Mouse (Mus musculus): ENCODE results near the gene Galnt16. TPM values are rescaled to one million over a fixed set of nuclear protein-coding genes. Genes with fewer than 3 reads are reported as not detected.
A peak's percentile ranks its signal among the peaks of the same experiment; 100 is the strongest.

The Galnt16 gene
- polyA plus RNA-seq, 1 experiment from 2014 or later = 0.20 TPM

DNA sequence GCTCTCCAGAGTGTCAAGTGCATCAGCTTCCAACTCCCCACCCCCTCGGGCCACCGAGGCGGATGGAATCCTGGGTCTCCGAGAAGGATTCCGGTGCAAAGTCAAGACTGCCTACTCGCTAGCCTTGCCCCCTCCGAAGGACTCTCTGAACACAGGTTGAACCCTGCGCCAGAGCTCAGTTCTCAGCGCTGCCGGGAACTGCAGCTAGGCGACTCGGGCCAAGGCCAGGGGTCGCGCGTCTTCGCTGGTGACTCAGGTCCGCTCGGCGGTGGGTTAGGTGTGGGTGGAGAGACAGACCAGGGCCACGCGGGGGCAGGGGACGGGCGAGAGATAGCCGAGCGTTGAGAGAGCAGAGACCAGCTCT is 298 bp downstream of the Galnt16 start:
- Histone ChIP-seq H3K4me1 (replicated peaks) (peaks cover 4% of the 10 kb centered on the region), H3K4me3 (replicated peaks) (peak overlapping the region; percentile 48), H3K9ac (no peak overlapping the region), H3K9me3 (replicated peaks) (no peaks in the 10 kb centered on the region), H3K27me3 (peaks cover 95% of the 10 kb centered on the region), H3K27ac (no peak overlapping the region), H3K4me2 (peak overlapping the region; percentile 64), H3K36me3 (no peaks in the 10 kb centered on the region)
- ATAC-seq (ENCODE audit: low read depth) = no peak
- no peak for DNase-seq
- WGBS (ENCODE audit: insufficient replicate concordance) = 2% methylated on average over 25 of the region's 25 CpGs

DNA sequence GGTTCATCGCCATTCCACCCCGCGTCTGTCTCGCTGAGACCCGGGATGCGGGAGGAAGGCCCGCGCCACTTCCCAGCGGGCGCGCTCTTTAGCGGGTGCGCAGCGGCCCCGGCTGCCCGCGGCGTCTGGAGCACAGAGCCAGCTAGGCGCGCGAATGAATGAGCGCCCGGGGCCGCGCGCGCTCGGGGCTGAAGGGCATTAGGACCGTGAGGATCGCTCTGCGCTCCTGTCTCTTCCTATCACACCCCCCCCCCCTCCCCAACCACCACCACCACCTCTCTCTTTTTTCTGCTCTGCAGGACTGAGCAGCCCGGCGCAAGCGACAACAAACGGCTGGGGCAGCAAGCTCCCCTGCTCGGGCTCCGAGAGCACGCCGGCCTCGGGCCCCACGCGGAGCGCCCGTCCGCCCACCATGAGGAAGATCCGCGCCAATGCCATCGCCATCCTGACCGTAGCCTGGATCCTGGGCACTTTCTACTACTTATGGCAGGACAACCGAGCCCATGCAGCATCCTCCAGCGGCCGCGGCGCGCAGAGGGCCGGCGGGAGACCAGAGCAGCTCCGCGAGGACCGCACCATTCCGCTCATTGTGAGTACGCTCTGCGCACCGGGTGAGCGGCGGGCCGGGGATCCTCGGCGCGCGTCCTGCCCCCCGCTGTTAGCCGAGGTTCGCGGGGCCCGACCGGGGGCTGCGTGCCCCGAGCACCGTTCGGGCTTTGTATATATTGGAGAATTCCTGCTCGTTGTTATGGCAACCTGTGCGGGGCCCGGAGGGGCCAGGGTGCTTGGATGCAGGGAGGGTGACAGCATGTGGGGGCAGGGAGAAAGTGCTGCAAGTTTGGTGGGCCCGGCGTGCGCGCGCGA is 912 bp downstream of the Galnt16 start:
- Histone ChIP-seq H3K36me3 (no peaks in the 10 kb centered on the region), H3K4me3 (replicated peaks) (peak overlapping the region; percentile 48), H3K27me3 (peaks cover 96% of the 10 kb centered on the region), H3K4me1 (replicated peaks) (peaks cover 4% of the 10 kb centered on the region), H3K9ac (no peak overlapping the region), H3K9me3 (replicated peaks) (no peaks in the 10 kb centered on the region), H3K27ac (no peak overlapping the region), H3K4me2 (peak overlapping the region; percentile 64)
- 1% methylated on average over 89 of the region's 90 CpGs for WGBS (ENCODE audit: insufficient replicate concordance)
- no peak for DNase-seq
- no peak for ATAC-seq (ENCODE audit: low read depth)

DNA sequence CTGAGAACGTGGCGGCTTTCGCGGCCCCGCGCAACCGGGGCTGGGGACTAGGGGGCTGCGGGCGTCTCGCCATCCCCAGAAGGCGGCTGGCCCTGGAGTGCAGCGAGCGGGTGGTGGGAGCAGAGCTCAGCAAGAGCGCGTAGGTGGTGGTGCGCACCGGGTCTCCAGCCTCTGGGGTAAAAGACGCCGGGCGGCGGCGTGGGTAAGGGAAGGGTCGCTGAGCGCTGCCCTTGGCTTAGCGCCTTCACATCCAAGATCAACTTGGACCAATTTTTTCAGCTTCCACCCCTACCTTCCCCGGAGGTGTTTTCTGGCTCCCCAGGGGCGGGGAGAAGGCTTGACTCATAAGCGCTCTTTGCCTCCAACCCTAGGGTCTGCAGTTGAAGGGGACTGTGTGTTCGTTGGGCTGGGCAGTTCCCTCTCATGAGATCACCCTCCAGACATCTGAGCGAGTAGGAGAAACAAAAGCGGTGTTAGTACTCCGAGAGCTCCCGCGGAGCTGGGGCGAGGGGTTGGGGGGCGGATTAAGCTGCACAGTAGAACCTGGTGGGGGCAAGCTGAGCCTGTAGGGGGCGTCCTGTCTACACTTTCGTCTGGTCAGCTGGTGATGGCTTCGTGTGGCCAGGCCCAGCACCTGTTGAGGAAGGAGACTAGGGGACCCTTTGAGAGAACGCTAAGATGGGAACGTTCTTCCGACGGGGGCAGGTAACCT is 1.7 kb downstream of the Galnt16 start:
- H3K36me3 ChIP-seq = no peaks in the 10 kb centered on the region
- H3K9ac ChIP-seq = no peak overlapping the region
- peak overlapping the region; percentile 48 for H3K4me3 ChIP-seq (replicated peaks)
- DNase-seq (no peak), ATAC-seq (ENCODE audit: low read depth) (no peak)
- H3K4me2 ChIP-seq = peak overlapping the region; percentile 64
- no peaks in the 10 kb centered on the region for H3K9me3 ChIP-seq (replicated peaks)
- peaks cover 4% of the 10 kb centered on the region for H3K4me1 ChIP-seq (replicated peaks)
- 3% methylated on average over 43 of the region's 43 CpGs for WGBS (ENCODE audit: insufficient replicate concordance)
- H3K27ac ChIP-seq = no peak overlapping the region
- H3K27me3 ChIP-seq = peaks cover 96% of the 10 kb centered on the region

DNA sequence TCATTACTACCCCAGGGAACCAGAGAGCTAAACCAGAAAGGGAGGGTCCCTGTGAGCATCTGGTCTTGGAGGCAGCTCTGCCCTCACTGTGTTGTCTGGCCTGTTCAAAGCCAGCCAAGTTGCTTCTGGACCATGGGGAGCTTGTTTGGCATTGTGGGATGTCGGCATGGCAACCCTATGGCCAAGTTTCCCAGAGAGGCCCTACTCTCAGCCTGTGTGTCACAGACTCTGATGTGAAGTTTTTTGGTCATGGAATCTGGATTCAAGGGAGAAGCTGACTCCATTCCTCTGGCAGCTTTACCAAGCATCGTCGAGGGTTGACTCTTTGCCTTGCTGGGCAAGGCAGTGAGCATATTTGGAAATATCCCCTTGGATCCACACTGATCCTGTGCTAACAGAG is 3.9 kb downstream of the Galnt16 start:
- DNase-seq (no peak), ATAC-seq (ENCODE audit: low read depth) (no peak)
- H3K9ac ChIP-seq = no peak overlapping the region
- no peak overlapping the region for H3K27ac ChIP-seq
- no peak overlapping the region for H3K4me2 ChIP-seq
- H3K4me3 ChIP-seq (replicated peaks) = no peak overlapping the region
- no peaks in the 10 kb centered on the region for H3K36me3 ChIP-seq
- no peaks in the 10 kb centered on the region for H3K9me3 ChIP-seq (replicated peaks)
- H3K27me3 ChIP-seq = peaks cover 88% of the 10 kb centered on the region
- H3K4me1 ChIP-seq (replicated peaks) = peaks cover 4% of the 10 kb centered on the region
- WGBS (ENCODE audit: insufficient replicate concordance) = 44% methylated on average over 3 of the region's 3 CpGs

DNA sequence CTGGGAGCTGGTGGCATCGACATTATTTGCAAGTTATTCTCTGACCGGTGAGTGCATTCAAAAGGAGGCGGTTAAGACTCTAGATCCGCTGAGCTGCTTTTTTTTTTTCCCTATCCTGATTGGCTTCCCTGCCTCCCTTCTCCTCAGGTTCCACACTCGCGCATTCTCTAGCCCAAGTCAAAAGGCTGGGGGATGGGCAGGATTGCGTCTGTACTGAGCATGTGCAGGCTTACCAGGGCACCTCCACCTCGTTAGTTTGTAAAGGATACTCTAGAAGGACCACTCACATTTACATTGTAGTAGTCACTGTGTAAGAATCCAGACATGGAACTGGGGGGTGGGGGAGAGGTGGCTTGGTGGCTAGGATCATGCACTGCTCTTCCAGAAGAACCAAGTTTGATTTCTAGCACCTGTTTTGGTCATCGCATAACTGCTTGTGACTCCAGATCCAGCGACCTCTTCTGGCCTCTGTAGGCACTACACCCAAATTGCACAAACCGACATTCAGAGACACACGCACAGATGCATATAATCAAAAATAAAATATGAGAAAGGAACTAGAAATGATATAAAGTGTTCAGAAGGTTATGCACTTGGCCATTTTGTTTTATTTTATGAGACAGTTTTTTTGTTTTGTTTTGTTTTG is 6.3 kb downstream of the Galnt16 start:
- WGBS (ENCODE audit: insufficient replicate concordance) = 24% methylated on average over 12 of the region's 12 CpGs
- no peak for ATAC-seq (ENCODE audit: low read depth)
- no peak for DNase-seq
- H3K27ac ChIP-seq = no peak overlapping the region
- no peak overlapping the region for H3K4me3 ChIP-seq (replicated peaks)
- no peak overlapping the region for H3K9ac ChIP-seq
- H3K4me2 ChIP-seq = no peak overlapping the region
- peaks cover 69% of the 10 kb centered on the region for H3K27me3 ChIP-seq
- H3K4me1 ChIP-seq (replicated peaks) = peaks cover 4% of the 10 kb centered on the region; the same call in 1 of the 2 replicates
- no peaks in the 10 kb centered on the region for H3K36me3 ChIP-seq
- no peaks in the 10 kb centered on the region for H3K9me3 ChIP-seq (replicated peaks)

DNA sequence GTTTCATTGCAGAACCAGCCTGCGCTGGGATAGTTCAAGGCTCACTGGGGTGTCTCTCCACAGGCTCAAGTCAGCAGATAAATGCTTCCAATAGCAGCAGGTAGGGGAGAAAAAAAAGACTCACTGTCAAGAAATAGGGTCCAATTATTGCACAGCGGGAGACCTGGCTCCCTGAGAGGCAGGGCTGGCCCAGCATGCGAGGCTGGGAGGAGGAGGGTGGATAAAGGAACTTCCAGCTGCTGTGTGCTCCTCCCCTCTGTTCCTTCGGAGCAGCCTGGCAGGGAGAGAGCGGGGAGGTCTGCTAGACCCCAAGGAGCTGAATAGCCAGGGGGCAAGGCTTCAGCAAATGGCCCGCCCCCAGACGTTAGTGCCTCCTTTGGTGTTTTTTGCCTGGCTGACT is 7.4 kb downstream of the Galnt16 start:
- DNase-seq = no peak
- H3K4me1 ChIP-seq (replicated peaks) = no peaks in the 10 kb centered on the region
- H3K4me3 ChIP-seq (replicated peaks) = no peak overlapping the region
- no peak overlapping the region for H3K9ac ChIP-seq
- H3K4me2 ChIP-seq = no peak overlapping the region
- 20% methylated on average over 7 of the region's 7 CpGs for WGBS (ENCODE audit: insufficient replicate concordance)
- ATAC-seq (ENCODE audit: low read depth) = no peak
- H3K27me3 ChIP-seq = peaks cover 58% of the 10 kb centered on the region
- no peak overlapping the region for H3K27ac ChIP-seq
- no peaks in the 10 kb centered on the region for H3K9me3 ChIP-seq (replicated peaks)
- H3K36me3 ChIP-seq = no peaks in the 10 kb centered on the region

DNA sequence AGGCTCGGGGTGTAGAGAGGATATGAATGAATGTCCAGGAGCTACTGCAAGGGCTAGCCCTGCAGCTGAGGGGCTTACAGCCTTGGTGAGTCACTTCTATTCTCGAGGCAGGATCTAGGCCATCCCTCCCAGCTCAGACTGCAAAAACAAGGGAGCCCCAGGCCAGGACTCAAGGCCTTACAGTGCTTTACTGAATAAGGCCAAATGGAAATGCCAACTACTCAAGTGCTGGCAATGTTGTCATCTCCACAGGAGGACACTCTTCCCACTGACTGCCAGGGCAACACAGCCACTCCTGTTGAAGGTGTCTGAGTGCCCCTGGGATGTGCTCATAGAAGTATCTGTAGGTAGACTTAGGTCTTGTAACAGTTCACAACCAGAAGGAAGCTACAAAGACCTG is 8.4 kb downstream of the Galnt16 start:
- peaks cover 53% of the 10 kb centered on the region for H3K27me3 ChIP-seq
- no peak overlapping the region for H3K9ac ChIP-seq
- ATAC-seq (ENCODE audit: low read depth) (no peak), DNase-seq (no peak)
- peaks cover 5% of the 10 kb centered on the region for H3K4me1 ChIP-seq (replicated peaks)
- whole genome bisulfite sequencing (ENCODE audit: insufficient replicate concordance) = 44% methylated on average over 2 of the region's 2 CpGs
- no peak overlapping the region for H3K4me3 ChIP-seq (replicated peaks)
- no peaks in the 10 kb centered on the region for H3K36me3 ChIP-seq
- no peaks in the 10 kb centered on the region for H3K9me3 ChIP-seq (replicated peaks)
- no peak overlapping the region for H3K4me2 ChIP-seq
- no peak overlapping the region for H3K27ac ChIP-seq

DNA sequence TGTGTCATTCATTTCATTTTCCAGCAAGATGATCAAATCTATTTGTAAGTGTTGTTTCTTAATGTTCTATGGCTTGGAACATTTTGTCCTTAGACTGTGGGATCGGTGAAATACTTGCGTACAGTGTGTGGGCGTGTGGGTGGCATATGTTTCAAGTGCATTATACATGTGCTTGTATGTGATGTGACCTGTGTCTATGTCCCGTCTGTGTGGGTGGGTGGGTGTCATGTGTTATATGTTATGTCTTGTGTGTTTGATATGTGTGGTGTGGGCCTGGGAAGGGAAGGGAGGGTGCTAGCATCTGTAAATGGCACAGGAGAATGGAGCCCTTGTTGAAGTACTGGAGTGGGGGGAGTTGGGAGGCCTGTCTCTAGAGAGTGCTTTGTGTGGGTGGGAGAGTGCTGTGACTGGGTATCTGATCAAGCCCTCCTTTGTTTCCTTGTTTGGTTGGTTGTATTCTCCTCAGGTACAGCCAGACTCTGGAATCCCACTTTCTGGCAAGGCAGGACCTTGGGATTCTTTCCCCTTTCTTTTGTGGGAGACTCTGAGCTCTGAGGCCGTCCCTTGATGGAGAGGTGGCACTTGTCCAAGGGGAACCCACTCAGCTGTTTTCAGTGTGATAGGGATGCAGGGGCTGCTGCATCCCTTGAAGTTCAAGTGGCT is 9.8 kb downstream of the Galnt16 start:
- Histone ChIP-seq H3K4me2 (no peak overlapping the region), H3K36me3 (no peaks in the 10 kb centered on the region), H3K4me1 (replicated peaks) (peaks cover 11% of the 10 kb centered on the region), H3K9ac (no peak overlapping the region), H3K27me3 (peaks cover 41% of the 10 kb centered on the region), H3K4me3 (replicated peaks) (no peak overlapping the region), H3K27ac (no peak overlapping the region), H3K9me3 (replicated peaks) (no peaks in the 10 kb centered on the region)
- WGBS (ENCODE audit: insufficient replicate concordance) = 69% methylated on average over 5 of the region's 5 CpGs
- no peak for DNase-seq
- no peak for ATAC-seq (ENCODE audit: low read depth)

GRCm38 (mm10) chr12:80530052-80530451 is 12.0 kb downstream of the Galnt16 start:
- peaks cover 11% of the 10 kb centered on the region for H3K4me1 ChIP-seq (replicated peaks)
- H3K27ac ChIP-seq = no peak overlapping the region
- no peak overlapping the region for H3K9ac ChIP-seq
- 56% methylated on average over 2 of the region's 2 CpGs for WGBS (ENCODE audit: insufficient replicate concordance)
- ATAC-seq (ENCODE audit: low read depth) (no peak), DNase-seq (no peak)
- no peaks in the 10 kb centered on the region for H3K9me3 ChIP-seq (replicated peaks)
- H3K4me2 ChIP-seq = no peak overlapping the region
- peaks cover 22% of the 10 kb centered on the region for H3K27me3 ChIP-seq
- no peaks in the 10 kb centered on the region for H3K36me3 ChIP-seq
- H3K4me3 ChIP-seq (replicated peaks) = no peak overlapping the region

GRCm38 (mm10) chr12:80530630-80531029 is 12.6 kb downstream of the Galnt16 start:
- no peaks in the 10 kb centered on the region for H3K9me3 ChIP-seq (replicated peaks)
- no peak overlapping the region for H3K4me3 ChIP-seq (replicated peaks)
- H3K4me1 ChIP-seq (replicated peaks) = peaks cover 11% of the 10 kb centered on the region
- H3K27ac ChIP-seq = no peak overlapping the region
- no peak for DNase-seq
- no peaks in the 10 kb centered on the region for H3K36me3 ChIP-seq
- no peak overlapping the region for H3K4me2 ChIP-seq
- no peak for ATAC-seq (ENCODE audit: low read depth)
- H3K27me3 ChIP-seq = peaks cover 17% of the 10 kb centered on the region; the same call in 1 of the 2 replicates
- H3K9ac ChIP-seq = no peak overlapping the region
- WGBS (ENCODE audit: insufficient replicate concordance) = 62% methylated on average over 6 of the region's 6 CpGs

DNA sequence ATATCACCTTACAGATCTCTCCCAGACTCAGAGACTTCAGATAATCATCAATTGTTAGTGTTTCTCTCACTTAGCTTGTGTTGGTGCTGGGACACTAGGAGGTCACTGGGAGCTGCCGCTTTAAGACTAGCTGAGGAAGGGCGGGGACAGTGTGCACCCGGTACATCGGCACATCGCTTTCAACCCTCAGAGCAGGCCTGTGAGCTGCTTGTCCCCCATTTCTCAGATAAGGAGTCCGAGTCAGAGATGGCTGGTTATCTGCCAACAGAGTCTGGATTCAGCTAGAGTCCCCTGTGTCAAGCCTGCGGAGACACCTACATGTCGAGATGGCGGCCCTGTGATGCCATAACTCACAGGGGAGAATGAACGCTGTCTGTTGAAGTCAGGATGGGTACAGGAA is 13.5 kb downstream of the Galnt16 start:
- H3K4me1 ChIP-seq (replicated peaks) = peaks cover 11% of the 10 kb centered on the region
- H3K9me3 ChIP-seq (replicated peaks) = no peaks in the 10 kb centered on the region
- H3K4me2 ChIP-seq = no peak overlapping the region
- no peak overlapping the region for H3K9ac ChIP-seq
- no peak overlapping the region for H3K27ac ChIP-seq
- no peak overlapping the region for H3K4me3 ChIP-seq (replicated peaks)
- WGBS (ENCODE audit: insufficient replicate concordance) = 33% methylated on average over 10 of the region's 10 CpGs
- no peaks in the 10 kb centered on the region for H3K36me3 ChIP-seq
- DNase-seq (peak; percentile 49), ATAC-seq (ENCODE audit: low read depth) (peak; percentile 90)
- H3K27me3 ChIP-seq = peaks cover 13% of the 10 kb centered on the region; the same call in 1 of the 2 replicates
